9 mouse cellular contexts compared by ENCODE assay signal in the genomic region with DNA sequence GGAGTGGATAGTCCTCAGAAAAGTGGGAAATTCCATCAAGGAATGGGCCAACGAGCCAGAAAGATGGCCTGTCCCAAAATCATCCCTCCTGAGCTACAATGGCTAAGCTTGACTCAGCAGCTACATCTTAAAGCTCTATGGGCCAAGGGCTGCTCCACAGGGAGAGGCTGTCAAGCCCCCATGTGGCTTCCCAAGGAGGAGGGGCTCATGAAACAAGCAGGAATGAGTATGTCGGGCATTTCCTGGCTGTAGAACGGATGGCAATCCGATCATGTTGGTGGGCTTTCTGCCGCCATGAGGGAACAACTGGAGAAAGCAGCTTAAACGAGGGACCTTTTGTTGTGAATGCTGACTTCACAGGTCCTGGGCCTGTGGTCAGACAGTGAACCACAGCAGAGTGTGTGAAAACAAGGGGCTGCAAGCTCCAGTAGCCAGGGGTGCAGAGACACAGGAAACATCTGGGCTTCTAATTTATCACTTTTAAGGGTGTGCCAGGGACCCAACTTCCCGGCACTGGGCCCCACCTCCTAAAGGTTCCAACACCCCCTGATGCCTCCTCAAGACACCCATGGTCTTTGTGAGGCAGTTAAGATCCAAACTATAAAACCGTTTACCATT. TPM values are rescaled to one million over a fixed set of nuclear protein-coding genes. Genes with fewer than 3 reads are reported as not detected.
A peak's percentile ranks its signal among the peaks of the same experiment; 100 is the strongest.
DNase-seq lines count a peak whose midpoint lies in the region; ATAC-seq and TF ChIP-seq lines count a peak whose summit lies in the region.
"Had no signal": no experiment of that assay in that cellular context is flagged by ENCODE, and none has a peak within 500 bp of the region (broad histone marks: within the 10 kb centered on the region; RNA-seq: fewer than 3 reads in every experiment).

No protein-coding gene starts in this region.

- H3K27me3 ChIP-seq in lung, embryonic 15.5 days = no peaks in the 10 kb centered on the region
- no peaks in the 10 kb centered on the region for H3K27me3 ChIP-seq in kidney, embryonic 14.5 days (ENCODE audit: control insufficient read depth, insufficient read depth, low read length)
- no peaks in the 10 kb centered on the region for H3K27me3 ChIP-seq in cerebellum, adult 2 months (ENCODE audit: control insufficient read depth, insufficient read depth, low read length)

- no peak for DNase-seq in lung, adult 2 months
- no peak for DNase-seq in right cerebral cortex, postnatal 14 days
- DNase-seq in cerebellum, adult 2 months = no peak
- DNase-seq in left cerebral cortex, postnatal 4 days = no peak

- WGBS in lung, embryonic 15.5 days = 52% methylated on average over 8 of the region's 8 CpGs
- WGBS in lung, adult 2 months = 38% methylated on average over 8 of the region's 8 CpGs
- WGBS in kidney, embryonic 14.5 days = 40% methylated on average over 8 of the region's 8 CpGs
- WGBS in cerebellum, adult 2 months = 75% methylated on average over 8 of the region's 8 CpGs

- H3K27ac ChIP-seq in lung, embryonic 15.5 days = peak overlapping the region; percentile 22
- H3K27ac ChIP-seq in kidney, embryonic 14.5 days (ENCODE audit: low read depth, low read length) = peak overlapping the region; percentile 19; the same call in 1 of the 2 replicates
- no peak overlapping the region for H3K27ac ChIP-seq in cerebellum, adult 2 months (ENCODE audit: insufficient read depth, low read length)

- TF ChIP-seq CTCF in lung, adult 2 months (IDR thresholded peaks at IDR 0.05; ENCODE audit: insufficient read depth, low read length) = no peak
- TF ChIP-seq CTCF in cerebellum, adult 2 months (IDR thresholded peaks at IDR 0.05; ENCODE audit: borderline replicate concordance, insufficient read depth, low read depth, low read length) = no peak

- H3K4me1 ChIP-seq in lung, embryonic 15.5 days = peaks cover 10% of the 10 kb centered on the region
- H3K4me1 ChIP-seq in lung, adult 2 months (ENCODE audit: control insufficient read depth, insufficient read depth, low read length) = peaks cover 7% of the 10 kb centered on the region; the same call in 1 of the 2 replicates
- H3K4me1 ChIP-seq in kidney, embryonic 14.5 days (ENCODE audit: control insufficient read depth, insufficient read depth, low read length) = peaks cover 12% of the 10 kb centered on the region; the same call in 1 of the 2 replicates
- no peaks in the 10 kb centered on the region for H3K4me1 ChIP-seq in cerebellum, adult 2 months (ENCODE audit: control insufficient read depth, insufficient read depth, low read length)

- no peak for ATAC-seq in lung, embryonic 15.5 days (ENCODE audit: borderline replicate concordance, extremely low read depth, low FRiP score, low TSS enrichment)
- no peak for ATAC-seq in kidney, embryonic 14.5 days (ENCODE audit: low FRiP score, low TSS enrichment)
- ATAC-seq in megakaryocyte, adult 5-6 weeks (ENCODE audit: poor library complexity, severe bottlenecking) = peak; percentile 46
- ATAC-seq in erythroblast, adult 5-6 weeks (replicated peaks; ENCODE audit: low FRiP score, poor library complexity, severe bottlenecking) = no peak

- no peak overlapping the region for H3K4me2 ChIP-seq in lung, embryonic 15.5 days
- no peak overlapping the region for H3K4me2 ChIP-seq in kidney, embryonic 14.5 days (replicated peaks; ENCODE audit: low read depth, low read length)

- intact Hi-C loops in left cerebral cortex, postnatal 4 days (cut with DNase I) = loop anchor here (10.0 kb wide), 1 partner anchor 408 kb away; no protein-coding TSS in a partner anchor

- no peak overlapping the region for H3K9ac ChIP-seq in lung, embryonic 15.5 days
- H3K9ac ChIP-seq in kidney, embryonic 14.5 days (ENCODE audit: low read depth, low read length) = no peak overlapping the region

- TF ChIP-seq POLR2A in lung, adult 2 months (IDR thresholded peaks at IDR 0.05; ENCODE audit: borderline replicate concordance, extremely low read depth, low read depth, low read length) = no peak
- no peak for TF ChIP-seq POLR2A in cerebellum, adult 2 months (IDR thresholded peaks at IDR 0.05; ENCODE audit: borderline replicate concordance, insufficient read depth, low read length)

- no peaks in the 10 kb centered on the region for H3K9me3 ChIP-seq in lung, embryonic 15.5 days
- H3K9me3 ChIP-seq in kidney, embryonic 14.5 days (ENCODE audit: control insufficient read depth, low read length) = no peaks in the 10 kb centered on the region

- no peak overlapping the region for H3K4me3 ChIP-seq in lung, embryonic 15.5 days
- H3K4me3 ChIP-seq in lung, adult 2 months (replicated peaks; ENCODE audit: extremely low read depth, low read depth, low read length) = no peak overlapping the region
- H3K4me3 ChIP-seq in kidney, embryonic 14.5 days (ENCODE audit: low read length) = no peak overlapping the region
- no peak overlapping the region for H3K4me3 ChIP-seq in cerebellum, adult 2 months (replicated peaks; ENCODE audit: insufficient read depth, low read depth, low read length)
- H3K4me3 ChIP-seq: myocyte had no signal

- H3K36me3 ChIP-seq in lung, embryonic 15.5 days = no peaks in the 10 kb centered on the region
- no peaks in the 10 kb centered on the region for H3K36me3 ChIP-seq in kidney, embryonic 14.5 days (ENCODE audit: control insufficient read depth, insufficient read depth, low read length)

RNA-seq across cellular contexts. Expression of a gene that starts 53.5 kb away (rescaled TPM):
- 7.1 and 8.0 TPM in 2 replicates for polyA plus RNA-seq in lung, embryonic 15.5 days (2015; fragmentation: Nextera tagmentation; extraction: Ambion mirVana)
- 19.1 and 27.1 TPM in 2 replicates for polyA plus RNA-seq in lung, adult 2 months (2012; rRNA removed)
- polyA plus RNA-seq in kidney, embryonic 14.5 days (2014; fragmentation: Nextera tagmentation; extraction: Ambion mirVana) = 7.7 and 11.3 TPM in 2 replicates
- total RNA-seq in megakaryocyte, adult 5-6 weeks (2015) = 16.3 and 17.2 TPM in 2 replicates
- 11.9 and 18.7 TPM in 2 replicates for total RNA-seq in megakaryocyte, adult 5-6 weeks (2017)
- total RNA-seq in erythroblast, adult 5-6 weeks (2015; ENCODE audit: low replicate concordance) = 54.2 and 75.7 TPM in 2 replicates
- total RNA-seq in erythroblast, adult 5-6 weeks (2017; ENCODE audit: low replicate concordance) = 74.8 and 85.5 TPM in 2 replicates
- 10.6 and 11.2 TPM in 2 replicates for polyA plus RNA-seq in cerebellum, adult 2 months (2012; rRNA removed)
- total RNA-seq in left cerebral cortex, postnatal 4 days (2021) = 10 to 100 TPM; 18.5 to 20.0 TPM
